Mouse (Mus musculus) myocyte (in vitro differentiated cells): ENCODE data around the gene Aplp2.

Experiments used
- CEBPB ChIP-seq: IDR thresholded peaks from 2 replicates; pipeline ENCODE4 v1.6.1; 2011; ENCODE audit warnings: mild to moderate bottlenecking, moderate library complexity; ENCODE audit not compliant: poor library complexity, insufficient read depth, severe bottlenecking
- E2F4 ChIP-seq: IDR thresholded peaks from one replicate; pipeline ENCODE4 v1.6.1; 2011; ENCODE audit warnings: mild to moderate bottlenecking, control low read depth, moderate library complexity; ENCODE audit not compliant: insufficient read depth
- MAX ChIP-seq: IDR thresholded peaks from one replicate; pipeline ENCODE4 v1.6.1; 2011; ENCODE audit warnings: low read depth, mild to moderate bottlenecking, control low read depth
- MYOD1 ChIP-seq, 3 experiments: IDR thresholded peaks; one replicate each; pipeline ENCODE4 v1.6.1; 2011; ENCODE audit warnings: control low read depth in 2 of 3, low read depth in 2 of 3, mild to moderate bottlenecking in 2 of 3, moderate library complexity in 1 of 3; ENCODE audit not compliant: insufficient read length in 2 of 3, control insufficient read depth in 1 of 3
- MYOG ChIP-seq, 3 experiments: IDR thresholded peaks; one replicate each; pipeline ENCODE4 v1.6.1; 2011; ENCODE audit warnings: control low read depth in 2 of 3, low read depth in 2 of 3, mild to moderate bottlenecking in 2 of 3; ENCODE audit not compliant: insufficient read length in 2 of 3, control insufficient read depth in 1 of 3, insufficient read depth in 1 of 3
- POLR2A ChIP-seq: IDR thresholded peaks from one replicate; pipeline ENCODE4 v1.6.1; 2011; ENCODE audit warnings: low read depth, mild to moderate bottlenecking, control low read depth, moderate library complexity; ENCODE audit not compliant: insufficient read length
- POLR2AphosphoS2 ChIP-seq: IDR thresholded peaks from one replicate; pipeline ENCODE4 v1.6.1; 2011; ENCODE audit warnings: low read depth, control low read depth; ENCODE audit not compliant: insufficient read length
- SRF ChIP-seq: IDR thresholded peaks from one replicate; pipeline ENCODE4 v1.6.1; 2011; ENCODE audit warnings: low read depth; ENCODE audit not compliant: control insufficient read depth, insufficient read length
- TCF12 ChIP-seq: IDR thresholded peaks from one replicate; pipeline ENCODE4 v1.6.1; 2011; ENCODE audit warnings: mild to moderate bottlenecking, control low read depth; ENCODE audit not compliant: poor library complexity, insufficient read depth, severe bottlenecking
- TCF3 ChIP-seq: IDR thresholded peaks from one replicate; pipeline ENCODE4 v1.6.1; 2011; ENCODE audit warnings: low read depth, control low read depth; ENCODE audit not compliant: insufficient read length
- USF1 ChIP-seq: IDR thresholded peaks from one replicate; pipeline ENCODE4 v1.6.1; 2011; ENCODE audit warnings: low read depth, mild to moderate bottlenecking, control low read depth, moderate library complexity

DNA sequence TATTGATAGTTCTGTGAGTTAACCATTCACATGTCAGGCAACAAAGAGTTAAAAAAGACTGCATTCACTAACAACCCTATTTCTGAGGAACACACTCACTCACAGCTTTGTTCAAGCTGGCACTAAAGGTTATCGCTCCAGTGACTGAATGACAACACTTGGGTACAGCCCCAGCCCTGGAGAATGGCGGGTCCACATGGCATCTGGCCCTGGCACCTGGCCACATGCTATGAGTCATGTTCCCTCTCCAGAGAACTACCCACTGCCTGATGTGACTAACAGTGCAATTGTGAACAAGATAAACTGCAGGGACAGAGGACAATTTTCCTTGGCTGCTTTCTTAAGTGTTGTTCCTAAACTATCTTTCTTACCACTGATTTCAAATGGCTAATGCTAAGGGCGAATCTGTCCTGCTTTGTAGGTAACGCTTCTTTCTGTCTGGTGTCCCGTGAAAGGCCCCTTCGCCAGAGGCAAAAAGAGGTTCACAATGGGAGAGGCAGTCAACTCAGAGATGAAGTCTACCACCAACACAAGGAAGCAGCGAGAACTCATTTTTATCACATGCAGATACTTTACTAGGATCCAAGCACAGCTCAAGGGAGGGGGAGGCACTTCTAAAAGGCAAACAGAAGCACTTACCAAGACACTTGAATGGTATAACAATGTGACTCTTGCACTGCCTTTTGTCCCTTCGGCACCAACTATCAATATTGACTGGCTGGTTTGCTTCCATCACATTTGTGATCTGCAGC, 35.1 kb downstream of the Aplp2 start:
- TF ChIP-seq POLR2A, result no peak
- no peak for TF ChIP-seq MAX
- no peak for TF ChIP-seq CEBPB
- no peak for TF ChIP-seq E2F4
- no peak for TF ChIP-seq TCF12
- TF ChIP-seq USF1, result no peak
- no peak for TF ChIP-seq POLR2AphosphoS2
- no peak for TF ChIP-seq MYOG (IDR thresholded peaks at IDR 0.05; ENCODE audit: control insufficient read depth in 1 of 3, insufficient read depth in 1 of 3, insufficient read length in 2 of 3, low read depth in 2 of 3)
- no peak for TF ChIP-seq SRF
- no peak for TF ChIP-seq TCF3
- TF ChIP-seq MYOD1 (IDR thresholded peaks at IDR 0.05; ENCODE audit: control insufficient read depth in 1 of 3, insufficient read length in 2 of 3, low read depth in 2 of 3), result peak in 2 of 3 experiments; percentile 44 to 62
